Mouse (Mus musculus) olfactory bulb, adult 2 months (tissue): Measurements from ENCODE around the gene Camkmt.

Experiments
- CTCF ChIP-seq: fragments of 200-500 bp; IDR thresholded peaks from 2 replicates; pipeline ENCODE4 v1.5.1; 2012; ENCODE audit warnings: low read depth, mild to moderate bottlenecking, low read length, moderate library complexity; ENCODE audit not compliant: insufficient read depth
- POLR2A ChIP-seq: fragments of 200-500 bp; IDR thresholded peaks from 2 replicates; pipeline ENCODE4 v1.6.1; 2012; ENCODE audit warnings: mild to moderate bottlenecking, low read depth, low read length, moderate library complexity; ENCODE audit not compliant: insufficient read depth

DNA sequence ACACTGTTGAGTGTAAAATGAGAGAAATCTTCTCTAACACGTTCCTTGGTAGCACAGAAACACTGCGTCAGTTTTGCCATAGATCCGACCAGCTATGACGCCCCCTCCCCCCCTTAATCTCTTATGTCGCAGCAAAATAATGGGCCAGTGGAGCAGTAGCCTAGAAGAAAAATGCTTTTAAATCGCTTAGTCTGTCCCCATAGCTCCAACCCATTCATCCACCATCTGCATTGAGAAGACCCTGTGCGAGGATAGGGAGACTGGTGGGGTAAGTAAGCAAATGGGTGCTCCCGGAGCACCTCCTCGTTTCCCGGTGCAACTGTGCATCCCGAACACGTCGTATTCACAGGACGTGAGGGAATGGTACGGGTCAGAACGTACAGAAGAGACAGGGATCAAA is 731 bp upstream of the Camkmt start:
- no peak for TF ChIP-seq CTCF
- no peak for TF ChIP-seq POLR2A
